Mouse (Mus musculus) heart, adult 2 months (tissue): ENCODE results near the gene Hipk2.

ENCODE experiments used
- CTCF ChIP-seq: fragments of 200-600 bp; IDR thresholded peaks from 2 replicates; pipeline ENCODE4 v1.8.1; 2022; ENCODE audit warnings: antibody characterized with exemption, mild to moderate bottlenecking, moderate library complexity
- EP300 ChIP-seq: fragments of 200-500 bp; IDR thresholded peaks from 2 replicates; pipeline ENCODE4 v1.6.1; 2011; ENCODE audit warnings: low read depth, low read length, control low read depth; ENCODE audit not compliant: insufficient read depth

GRCm38 (mm10) chr6:38661626-38662025 lies 214.3 kb downstream of the Hipk2 start:
- TF ChIP-seq CTCF (no peak), EP300 (no peak)
